ENCODE assay signal across 8 mouse cellular contexts in the genomic region with DNA sequence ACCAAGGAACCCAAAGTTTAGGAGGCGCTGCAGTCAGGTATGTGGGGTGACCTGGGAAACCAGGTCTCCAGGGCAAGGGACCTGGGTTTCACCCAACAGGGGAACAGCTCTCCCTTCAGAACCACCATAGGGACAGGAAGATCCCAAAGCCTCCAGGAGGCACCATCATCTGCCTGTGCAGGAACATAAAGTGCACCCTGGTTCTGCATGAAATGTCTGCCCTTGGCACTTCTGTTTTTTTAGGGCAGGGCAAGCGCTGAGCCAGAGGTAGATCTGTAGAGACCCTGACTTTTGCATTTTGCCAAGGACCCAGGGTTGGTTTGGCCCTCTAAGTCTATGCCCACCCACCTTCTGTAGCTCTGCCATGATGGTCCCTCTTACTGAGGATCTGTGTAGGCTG. TPM values are rescaled to one million over a fixed set of nuclear protein-coding genes. Genes with fewer than 3 reads are reported as not detected.
DNase-seq lines count a peak whose midpoint lies in the region; ATAC-seq and TF ChIP-seq lines count a peak whose summit lies in the region.

No protein-coding gene starts in this region.

- DNase-seq in heart, adult 18-20 months = no peak
- peak; percentile 3 for DNase-seq in urinary bladder, postnatal 25 days (ENCODE audit: low spot score)
- DNase-seq in urinary bladder, postnatal 10 days (ENCODE audit: low spot score) = no peak
- no peak for DNase-seq in stomach, postnatal 0 days (ENCODE audit: low spot score)
- DNase-seq in ovary, adult 18-20 months (ENCODE audit: low spot score) = no peak
- DNase-seq in adrenal gland, adult 8-10 months = no peak

- peaks cover 43% of the 10 kb centered on the region for H3K36me3 ChIP-seq in heart, embryonic 13.5 days
- peaks cover 39% of the 10 kb centered on the region for H3K36me3 ChIP-seq in liver, embryonic 12.5 days
- H3K36me3 ChIP-seq in stomach, postnatal 0 days (ENCODE audit: control insufficient read depth, insufficient read depth, low read length) = peaks cover 18% of the 10 kb centered on the region; the same call in 1 of the 2 replicates

- peaks cover 40% of the 10 kb centered on the region for H3K4me1 ChIP-seq in heart, embryonic 13.5 days
- H3K4me1 ChIP-seq in liver, embryonic 12.5 days = peaks cover 44% of the 10 kb centered on the region
- peaks cover 13% of the 10 kb centered on the region for H3K4me1 ChIP-seq in stomach, postnatal 0 days (replicated peaks; ENCODE audit: control insufficient read depth, insufficient read depth)

- TF ChIP-seq CTCF in stomach, postnatal 0 days (IDR thresholded peaks at IDR 0.05; ENCODE audit: low read depth) = no peak; the same call in 1 of the 2 replicates

- ATAC-seq in heart, embryonic 13.5 days (ENCODE audit: extremely low read depth, insufficient number of reproducible peaks, low FRiP score, low TSS enrichment) = no peak
- ATAC-seq in liver, embryonic 12.5 days = no peak
- no peak for ATAC-seq in stomach, postnatal 0 days (ENCODE audit: low FRiP score, low TSS enrichment)

- H3K4me3 ChIP-seq in heart, embryonic 13.5 days = peak overlapping the region; percentile 91
- H3K4me3 ChIP-seq in liver, embryonic 12.5 days = peak overlapping the region; percentile 80
- H3K4me3 ChIP-seq in stomach, postnatal 0 days (ENCODE audit: low read depth, low read length) = 0 out of 2 replicates have a peak overlapping the region, but pooled peaks have one; percentile 82

- no peak for TF ChIP-seq EP300 in stomach, postnatal 0 days (optimal IDR thresholded peaks at IDR 0.05)

- H3K9ac ChIP-seq in heart, embryonic 13.5 days = peak overlapping the region; percentile 97
- no peak overlapping the region for H3K9ac ChIP-seq in liver, embryonic 12.5 days
- H3K9ac ChIP-seq in stomach, postnatal 0 days (ENCODE audit: low read length) = no peak overlapping the region

- no peak overlapping the region for H3K27ac ChIP-seq in heart, embryonic 13.5 days (replicated peaks)
- peak overlapping the region; percentile 95; the same call in 1 of the 2 replicates for H3K27ac ChIP-seq in liver, embryonic 12.5 days
- H3K27ac ChIP-seq in stomach, postnatal 0 days (replicated peaks) = 0 out of 2 replicates have a peak overlapping the region, but pooled peaks have one; percentile 98

- WGBS in heart, embryonic 13.5 days = 83% methylated on average over 2 of the region's 2 CpGs
- 87% methylated on average over 2 of the region's 2 CpGs for WGBS in liver, embryonic 12.5 days (ENCODE audit: insufficient replicate concordance)
- 76% methylated on average over 2 of the region's 2 CpGs for WGBS in stomach, postnatal 0 days

- no peaks in the 10 kb centered on the region for H3K27me3 ChIP-seq in heart, embryonic 13.5 days (replicated peaks)
- H3K27me3 ChIP-seq in liver, embryonic 12.5 days (replicated peaks) = no peaks in the 10 kb centered on the region
- no peaks in the 10 kb centered on the region for H3K27me3 ChIP-seq in stomach, postnatal 0 days (ENCODE audit: control insufficient read depth, insufficient read depth, low read length)

- no peaks in the 10 kb centered on the region for H3K9me3 ChIP-seq in heart, embryonic 13.5 days
- no peaks in the 10 kb centered on the region for H3K9me3 ChIP-seq in liver, embryonic 12.5 days (replicated peaks)
- no peaks in the 10 kb centered on the region for H3K9me3 ChIP-seq in stomach, postnatal 0 days (ENCODE audit: control insufficient read depth, low read length)

- H3K4me2 ChIP-seq in heart, embryonic 13.5 days = peak overlapping the region; percentile 92
- peak overlapping the region; percentile 92 for H3K4me2 ChIP-seq in liver, embryonic 12.5 days
- H3K4me2 ChIP-seq in stomach, postnatal 0 days (replicated peaks; ENCODE audit: low read depth) = no peak overlapping the region; the same call in 1 of the 2 replicates

RNA-seq across cellular contexts. Expression of a gene that starts 2.3 kb away (rescaled TPM):
- polyA plus RNA-seq in heart, embryonic 13.5 days (2015; fragmentation: Nextera tagmentation; extraction: Ambion mirVana) = 63.8 and 64.0 TPM in 2 replicates
- 10 to 100 TPM; 32.5 to 34.1 TPM for total RNA-seq in heart, adult 18-20 months (2021)
- polyA plus RNA-seq in liver, embryonic 12.5 days (2016; fragmentation: Nextera tagmentation; extraction: Ambion mirVana) = 30.7 and 32.7 TPM in 2 replicates
- 37.1 and 39.7 TPM in 2 replicates for polyA plus RNA-seq in stomach, postnatal 0 days (2015; fragmentation: Nextera tagmentation; extraction: Ambion mirVana)
- 100 to 1,000 TPM in 3 of 4 experiments, 10 to 100 TPM in 1; 94.3 to 171 (median 118) TPM for total RNA-seq in adrenal gland, adult 8-10 months (2022)

RNA-seq across cellular contexts. Expression of a gene that starts 9.3 kb away (rescaled TPM):
- polyA plus RNA-seq in heart, embryonic 13.5 days (2015; fragmentation: Nextera tagmentation; extraction: Ambion mirVana) = 40.1 and 44.4 TPM in 2 replicates
- 10 to 100 TPM; 35.9 to 37.7 TPM for total RNA-seq in heart, adult 18-20 months (2021)
- 45.6 and 48.2 TPM in 2 replicates for polyA plus RNA-seq in liver, embryonic 12.5 days (2016; fragmentation: Nextera tagmentation; extraction: Ambion mirVana)
- polyA plus RNA-seq in stomach, postnatal 0 days (2015; fragmentation: Nextera tagmentation; extraction: Ambion mirVana) = 28.3 and 28.4 TPM in 2 replicates
- total RNA-seq in adrenal gland, adult 8-10 months (2022) = 10 to 100 TPM; 69.0 to 85.2 (median 76.4) TPM

RNA-seq across cellular contexts. Expression of a gene that starts 10.2 kb away (rescaled TPM):
- 25.3 and 28.5 TPM in 2 replicates for polyA plus RNA-seq in heart, embryonic 13.5 days (2015; fragmentation: Nextera tagmentation; extraction: Ambion mirVana)
- total RNA-seq in heart, adult 18-20 months (2021) = 10 to 100 TPM in 1 of 2 experiments, 1 to 10 TPM in 1; 9.7 to 10.8 TPM
- 22.2 and 23.4 TPM in 2 replicates for polyA plus RNA-seq in liver, embryonic 12.5 days (2016; fragmentation: Nextera tagmentation; extraction: Ambion mirVana)
- 15.9 and 18.3 TPM in 2 replicates for polyA plus RNA-seq in stomach, postnatal 0 days (2015; fragmentation: Nextera tagmentation; extraction: Ambion mirVana)
- 100 to 1,000 TPM in 2 of 4 experiments, 10 to 100 TPM in 2; 52.3 to 113 (median 89.3) TPM for total RNA-seq in adrenal gland, adult 8-10 months (2022)

RNA-seq across cellular contexts. Expression of a gene that starts 16.7 kb away (rescaled TPM):
- 12.8 and 13.1 TPM in 2 replicates for polyA plus RNA-seq in heart, embryonic 13.5 days (2015; fragmentation: Nextera tagmentation; extraction: Ambion mirVana)
- 1 to 10 TPM; 1.6 to 2.3 TPM for total RNA-seq in heart, adult 18-20 months (2021)
- polyA plus RNA-seq in liver, embryonic 12.5 days (2016; fragmentation: Nextera tagmentation; extraction: Ambion mirVana) = 2.8 and 3.0 TPM in 2 replicates
- 22.9 and 26.8 TPM in 2 replicates for polyA plus RNA-seq in stomach, postnatal 0 days (2015; fragmentation: Nextera tagmentation; extraction: Ambion mirVana)
- total RNA-seq in adrenal gland, adult 8-10 months (2022) = 10 to 100 TPM; 16.1 to 33.3 (median 21.8) TPM
